ENCODE assay signal across 8 mouse cellular contexts in the genomic region with DNA sequence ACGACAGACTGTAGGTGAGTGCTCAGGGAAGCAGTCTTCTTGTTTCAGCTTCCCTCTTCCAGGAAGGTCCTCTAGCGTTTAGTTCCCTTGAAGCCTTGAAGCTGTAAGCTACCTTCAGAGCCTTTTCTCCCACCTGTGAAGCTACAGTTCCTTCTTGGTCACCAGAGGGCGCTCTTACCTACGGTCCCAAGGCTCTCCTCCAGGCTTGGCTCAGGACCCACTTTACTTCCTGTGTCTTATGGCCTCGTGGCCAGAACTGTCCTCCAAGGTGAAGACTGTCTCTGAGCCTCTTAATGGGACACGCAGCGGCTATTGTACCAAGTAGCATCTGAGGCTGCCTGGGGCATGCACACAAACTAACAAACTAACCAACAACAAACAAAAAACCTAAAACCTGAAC. TPM values are rescaled to one million over a fixed set of nuclear protein-coding genes. Genes with fewer than 3 reads are reported as not detected.
DNase-seq lines count a peak whose midpoint lies in the region; ATAC-seq and TF ChIP-seq lines count a peak whose summit lies in the region.

No protein-coding gene starts in this region.

- intact Hi-C loops in heart, postnatal 14 days (cut with DNase I) = no loop called here

- peak; percentile 67 for DNase-seq in hindbrain, embryonic 14.5 days (ENCODE audit: low spot score)
- peak; percentile 73 for DNase-seq in G1E (ENCODE audit: low spot score)
- DNase-seq in c-Kit-positive CD71-positive TER-119-positive erythroid progenitor cells, embryonic 14.5 days (ENCODE audit: low spot score) = peak; percentile 72
- DNase-seq in heart, postnatal 14 days = peak; percentile 45 to 65
- DNase-seq in liver, embryonic 13.5 days = peak; percentile 40
- peak; percentile 38 for DNase-seq in retina, adult 2 months (ENCODE audit: low read depth, low spot score)

- no peak overlapping the region for H3K4me2 ChIP-seq in hindbrain, embryonic 14.5 days (replicated peaks)
- no peak overlapping the region for H3K4me2 ChIP-seq in hindbrain, embryonic 16.5 days (ENCODE audit: low read length)
- H3K4me2 ChIP-seq in liver, embryonic 13.5 days = no peak overlapping the region

- TF ChIP-seq CTCF in G1E (IDR thresholded peaks at IDR 0.05; ENCODE audit: low read depth, low read length) = peak; percentile 86

- no peak for ATAC-seq in hindbrain, embryonic 14.5 days (ENCODE audit: low FRiP score)
- no peak for ATAC-seq in hindbrain, embryonic 16.5 days
- no peak for ATAC-seq in G1E (ENCODE audit: extremely low read depth, insufficient number of reproducible peaks, low FRiP score, poor library complexity, severe bottlenecking)
- ATAC-seq in liver, embryonic 13.5 days (ENCODE audit: low read depth) = no peak
- ATAC-seq in activated CD4-positive, CD25-positive, alpha-beta regulatory T cell, adult 4 months = no peak

- H3K4me1 ChIP-seq in hindbrain, embryonic 14.5 days (replicated peaks; ENCODE audit: control insufficient read depth, insufficient read depth, low read length) = no peaks in the 10 kb centered on the region
- no peaks in the 10 kb centered on the region for H3K4me1 ChIP-seq in hindbrain, embryonic 16.5 days (ENCODE audit: control insufficient read depth, insufficient read depth, low read depth, low read length)
- peaks cover 32% of the 10 kb centered on the region for H3K4me1 ChIP-seq in G1E (ENCODE audit: insufficient read depth, low read depth, low read length)
- H3K4me1 ChIP-seq in liver, embryonic 13.5 days (replicated peaks) = peaks cover 44% of the 10 kb centered on the region

- no peak overlapping the region for H3K9ac ChIP-seq in hindbrain, embryonic 14.5 days
- no peak overlapping the region for H3K9ac ChIP-seq in hindbrain, embryonic 16.5 days (ENCODE audit: low read depth, low read length)
- H3K9ac ChIP-seq in liver, embryonic 13.5 days = no peak overlapping the region

- H3K9me3 ChIP-seq in hindbrain, embryonic 14.5 days (ENCODE audit: control insufficient read depth, low read length) = no peaks in the 10 kb centered on the region
- H3K9me3 ChIP-seq in hindbrain, embryonic 16.5 days (ENCODE audit: control insufficient read depth, low read length) = no peaks in the 10 kb centered on the region
- no peaks in the 10 kb centered on the region for H3K9me3 ChIP-seq in G1E (replicated peaks)
- no peaks in the 10 kb centered on the region for H3K9me3 ChIP-seq in liver, embryonic 13.5 days (replicated peaks)

- H3K27ac ChIP-seq in hindbrain, embryonic 14.5 days = no peak overlapping the region
- no peak overlapping the region for H3K27ac ChIP-seq in hindbrain, embryonic 16.5 days (ENCODE audit: low read depth, low read length)
- no peak overlapping the region for H3K27ac ChIP-seq in liver, embryonic 13.5 days

- WGBS in hindbrain, embryonic 14.5 days = 16% methylated on average over 7 of the region's 7 CpGs
- 5% methylated on average over 7 of the region's 7 CpGs for WGBS in hindbrain, embryonic 16.5 days
- WGBS in liver, embryonic 13.5 days (ENCODE audit: insufficient replicate concordance) = 8% methylated on average over 7 of the region's 7 CpGs

- no peak overlapping the region for H3K4me3 ChIP-seq in hindbrain, embryonic 14.5 days (replicated peaks; ENCODE audit: low read length)
- no peak overlapping the region for H3K4me3 ChIP-seq in hindbrain, embryonic 16.5 days (ENCODE audit: low read length)
- no peak overlapping the region for H3K4me3 ChIP-seq in G1E (ENCODE audit: low read depth, low read length)
- H3K4me3 ChIP-seq in liver, embryonic 13.5 days (replicated peaks) = no peak overlapping the region

- H3K36me3 ChIP-seq in hindbrain, embryonic 14.5 days (replicated peaks; ENCODE audit: control insufficient read depth, insufficient read depth) = no peaks in the 10 kb centered on the region
- H3K36me3 ChIP-seq in hindbrain, embryonic 16.5 days (ENCODE audit: control insufficient read depth, insufficient read depth, low read length) = no peaks in the 10 kb centered on the region
- no peaks in the 10 kb centered on the region for H3K36me3 ChIP-seq in G1E (replicated peaks)
- no peaks in the 10 kb centered on the region for H3K36me3 ChIP-seq in liver, embryonic 13.5 days

- H3K27me3 ChIP-seq in hindbrain, embryonic 14.5 days (ENCODE audit: control insufficient read depth, insufficient read depth, low read length) = no peaks in the 10 kb centered on the region
- H3K27me3 ChIP-seq in hindbrain, embryonic 16.5 days (replicated peaks; ENCODE audit: control insufficient read depth, insufficient read depth, low read length) = peaks cover 4% of the 10 kb centered on the region; the same call in 1 of the 2 replicates
- H3K27me3 ChIP-seq in G1E (ENCODE audit: insufficient read depth, low read length) = peaks cover 39% of the 10 kb centered on the region
- H3K27me3 ChIP-seq in liver, embryonic 13.5 days = peaks cover 23% of the 10 kb centered on the region

RNA-seq across cellular contexts. Expression of gene Pkp1, which starts 26.7 kb away (rescaled TPM):
- not detected in 2 replicates for polyA plus RNA-seq in hindbrain, embryonic 14.5 days (2014; fragmentation: Nextera tagmentation; extraction: Ambion mirVana)
- 0.09 and 0.14 TPM in 2 replicates for polyA plus RNA-seq in hindbrain, embryonic 16.5 days (2015; fragmentation: Nextera tagmentation; extraction: Ambion mirVana)
- not detected in 2 replicates for total RNA-seq in G1E (2014; fragmentation: Nextera tagmentation)
- under 0.01 and 0.05 TPM in 2 replicates for total RNA-seq in G1E (2017)
- not detected in 2 replicates for polyA plus RNA-seq in G1E (2012)
- total RNA-seq in heart, postnatal 14 days (2021) = under 1 TPM in 1 of 2 experiments, not detected in 1; 0.51 TPM
- polyA plus RNA-seq in liver, embryonic 13.5 days (2015; fragmentation: Nextera tagmentation; extraction: Ambion mirVana) = 0.05 TPM in 1 of 2 replicates, not detected in the other
- not detected for polyA plus RNA-seq in activated CD4-positive, CD25-positive, alpha-beta regulatory T cell, adult 4 months (2017; shearing (Covaris generic))
